Mouse (Mus musculus) embryonic facial prominence, embryonic 13.5 days (tissue): Measurements from ENCODE around the gene Arpc3. TPM values are rescaled to one million over a fixed set of nuclear protein-coding genes. Genes with fewer than 3 reads are reported as not detected.
"Not testable (repeated sequence)": the region's sequence is repeated elsewhere in the genome, so short reads cannot be mapped to it uniquely, and the experiment has no call there.

ENCODE experiments used
- ATAC-seq: fragments of 200-750 bp; cut with Nextera tagmentation; 2 replicates; pipeline ENCODE4 v1.8.0; 2017; ENCODE audit warnings: low read depth; ENCODE audit not compliant: insufficient number of reproducible peaks, insufficient read depth, low FRiP score, low TSS enrichment
- H3K27ac ChIP-seq: fragments of 300-500 bp; sonication (generic); 2 replicates; pipeline ENCODE4 v1.5.1; 2015; ENCODE audit warnings: moderate library complexity, mild to moderate bottlenecking, inconsistent platforms
- H3K27me3 ChIP-seq: fragments of 300-500 bp; sonication (generic); 2 replicates; pipeline ENCODE4 v1.6.1; 2015; ENCODE audit warnings: mild to moderate bottlenecking, inconsistent platforms
- H3K36me3 ChIP-seq: fragments of 300-500 bp; sonication (generic); 2 replicates; pipeline ENCODE4 v1.6.1; 2015; ENCODE audit warnings: mild to moderate bottlenecking, inconsistent platforms
- H3K4me1 ChIP-seq: fragments of 300-500 bp; sonication (generic); 2 replicates; pipeline ENCODE4 v1.6.1; 2015; ENCODE audit warnings: inconsistent platforms
- H3K4me2 ChIP-seq: fragments of 300-500 bp; sonication (generic); 2 replicates; pipeline ENCODE4 v1.6.1; 2015; ENCODE audit warnings: moderate library complexity, mild to moderate bottlenecking, inconsistent platforms
- H3K4me3 ChIP-seq: fragments of 300-500 bp; sonication (generic); 2 replicates; pipeline ENCODE4 v1.5.1; 2015; ENCODE audit warnings: mild to moderate bottlenecking, inconsistent platforms
- H3K9ac ChIP-seq: fragments of 300-500 bp; sonication (generic); 2 replicates; pipeline ENCODE4 v1.6.1; 2015; ENCODE audit warnings: mild to moderate bottlenecking, inconsistent platforms
- H3K9me3 ChIP-seq: fragments of 300-500 bp; sonication (generic); 2 replicates; pipeline ENCODE4 v1.6.1; 2016; ENCODE audit warnings: inconsistent platforms
- WGBS: fragments of 180-500 bp; shearing (Covaris S2); methylation state at CpG from one replicate; pipeline ENCODE4 v1.1.7; 2015; ENCODE audit warnings: mixed read lengths; 5-methylcytosine and 5-hydroxymethylcytosine counted together
- polyA plus RNA-seq: library from polyadenylated mRNA; unstranded; fragments of >200 nt; fragmentation: Nextera tagmentation; extraction: Ambion mirVana; gene quantifications from 2 replicates; pipeline ENCODE4 v1.2.1, GENCODE M21; 2015

Arpc3 gene
- polyA plus RNA-seq, 1 experiment from 2014 or later, result 109 TPM

DNA sequence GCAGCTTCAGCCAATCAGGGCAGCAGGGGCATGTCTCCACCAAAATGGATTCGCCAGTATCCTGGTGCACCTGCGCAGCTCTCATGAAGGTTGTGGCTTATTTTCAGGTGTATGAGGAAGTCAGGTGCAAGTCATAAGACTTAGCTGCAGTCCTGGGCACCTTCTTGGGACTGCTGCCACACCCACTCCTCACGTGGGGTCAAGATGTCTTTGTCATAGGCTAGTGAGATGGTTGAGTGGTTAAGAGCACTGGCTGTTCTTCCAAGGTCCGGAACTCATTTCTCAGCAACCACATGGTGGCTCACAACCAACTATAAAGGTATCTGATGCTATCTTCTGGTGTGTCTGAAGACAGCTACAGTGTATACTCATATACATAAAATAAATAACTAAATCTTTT is 29.0 kb downstream of the Arpc3 start:
- not testable (repeated sequence) for H3K9ac ChIP-seq, H3K36me3 ChIP-seq, H3K9me3 ChIP-seq, H3K27me3 ChIP-seq, H3K4me3 ChIP-seq, H3K27ac ChIP-seq, ATAC-seq, H3K4me2 ChIP-seq
- 61% methylated on average over 4 of the region's 4 CpGs for WGBS
- peaks cover 12% of the 10 kb centered on the region for H3K4me1 ChIP-seq

- H3K4me2 ChIP-seq, result peak within 1 kb of the TSS; percentile 92
- 21% methylated on average over 17 of the region's 17 CpGs for WGBS
- no peaks in the 10 kb centered on the region for H3K27me3 ChIP-seq
- no peaks in the 10 kb centered on the region for H3K9me3 ChIP-seq
- no peak for ATAC-seq
- peaks cover 5% of the 10 kb centered on the region; the same call in 1 of the 2 replicates for H3K36me3 ChIP-seq
- peak within 1 kb of the TSS; percentile 94 for H3K27ac ChIP-seq
- peaks cover 12% of the 10 kb centered on the region for H3K4me1 ChIP-seq
- peak within 1 kb of the TSS; percentile 98 for H3K9ac ChIP-seq
- H3K4me3 ChIP-seq, result peak within 1 kb of the TSS; percentile 96
These were observed 29.8 kb downstream of the Arpc3 start, which contains the start of gene Anapc7 for GRCm38 (mm10) chr5:122421271-122422068. Gene Anapc7, plus strand, starts transcription at chr5:122421693.

GRCm38 (mm10) chr5:122422071-122422964 is 30.6 kb downstream of the Arpc3 start:
- peak overlapping the region; percentile 96 for H3K4me3 ChIP-seq
- peaks cover 9% of the 10 kb centered on the region; the same call in 1 of the 2 replicates for H3K36me3 ChIP-seq
- no peaks in the 10 kb centered on the region for H3K27me3 ChIP-seq
- peaks cover 12% of the 10 kb centered on the region for H3K4me1 ChIP-seq
- peak overlapping the region; percentile 94 for H3K27ac ChIP-seq
- peak overlapping the region; percentile 98 for H3K9ac ChIP-seq
- peak; percentile 75; the same call in 1 of the 2 replicates for ATAC-seq
- H3K9me3 ChIP-seq, result no peaks in the 10 kb centered on the region
- H3K4me2 ChIP-seq, result peak overlapping the region; percentile 92
- under 1% methylated on average over 73 of the region's 73 CpGs for WGBS

GRCm38 (mm10) chr5:122423083-122423482 is 31.4 kb downstream of the Arpc3 start:
- ATAC-seq, result no peak
- Histone ChIP-seq H3K4me1 (peaks cover 12% of the 10 kb centered on the region), H3K36me3 (peaks cover 14% of the 10 kb centered on the region), H3K4me2 (peak overlapping the region; percentile 92), H3K9ac (peak overlapping the region; percentile 98), H3K27me3 (no peaks in the 10 kb centered on the region), H3K4me3 (peak overlapping the region; percentile 96), H3K9me3 (no peaks in the 10 kb centered on the region), H3K27ac (peak overlapping the region; percentile 94; the same call in 1 of the 2 replicates)
- 28% methylated on average over 15 of the region's 15 CpGs for WGBS

DNA sequence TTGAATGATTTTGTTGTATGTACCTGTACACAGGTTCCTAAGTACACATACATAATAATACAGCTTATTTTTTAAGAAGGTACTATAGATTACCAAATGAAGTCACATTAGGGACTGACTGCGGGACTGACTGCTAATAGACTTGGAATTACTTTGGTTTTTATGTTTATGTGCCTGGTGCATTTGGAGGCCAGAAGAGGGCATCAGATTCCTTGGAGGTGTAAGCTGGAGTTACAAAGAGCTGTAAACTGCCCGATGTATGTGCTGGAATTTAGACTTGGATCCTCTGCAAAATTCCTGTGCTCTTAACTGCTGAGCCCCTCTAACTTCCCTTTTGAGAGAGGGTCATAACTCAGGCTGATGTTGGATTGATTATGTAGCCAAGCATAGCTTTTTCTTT is 33.9 kb downstream of the Arpc3 start:
- Histone ChIP-seq H3K4me3 (no peak overlapping the region), H3K27ac (no peak overlapping the region), H3K36me3 (peaks cover 38% of the 10 kb centered on the region), H3K4me2 (no peak overlapping the region), H3K9ac (no peak overlapping the region), H3K9me3 (no peaks in the 10 kb centered on the region), H3K27me3 (no peaks in the 10 kb centered on the region), H3K4me1 (peaks cover 12% of the 10 kb centered on the region)
- 84% methylated on average over 2 of the region's 2 CpGs for WGBS
- no peak for ATAC-seq

DNA sequence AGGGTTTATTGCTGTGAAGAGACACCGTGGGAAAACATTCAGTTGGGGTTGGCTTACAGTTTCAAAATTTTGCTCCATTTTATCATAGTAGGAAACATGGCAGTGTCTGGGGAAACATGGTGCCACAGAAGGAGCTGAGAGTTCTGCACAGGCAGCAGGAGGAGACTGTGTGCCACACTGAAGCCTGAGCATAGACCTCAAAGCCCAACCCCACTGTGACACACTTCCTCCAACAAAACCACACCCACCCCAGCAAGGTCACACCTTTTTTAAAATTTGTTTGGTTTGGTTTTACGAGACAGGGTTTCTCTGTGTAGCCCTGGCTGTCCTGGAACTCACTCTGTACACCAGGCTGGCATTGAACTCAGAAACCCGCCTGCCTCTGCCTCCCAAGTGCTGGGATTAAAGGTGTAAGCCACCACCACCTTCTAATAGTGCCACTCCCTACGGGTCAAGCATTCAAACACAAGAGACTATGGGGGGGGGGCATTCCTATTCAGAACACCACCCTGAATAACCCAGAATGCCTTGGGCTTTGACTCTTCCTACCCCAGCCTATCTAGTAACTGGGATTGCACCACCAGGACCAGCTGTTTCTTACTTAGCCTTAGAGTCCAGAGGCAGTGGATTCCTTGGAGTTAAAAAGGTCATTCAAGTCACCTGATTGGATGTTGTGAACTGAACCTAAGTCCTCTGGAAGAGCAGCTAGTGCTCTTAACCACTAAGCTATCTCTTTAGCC is 38.5 kb downstream of the Arpc3 start:
- Histone ChIP-seq H3K4me3 (no peak overlapping the region), H3K9me3 (no peaks in the 10 kb centered on the region), H3K4me1 (no peaks in the 10 kb centered on the region), H3K27me3 (no peaks in the 10 kb centered on the region), H3K4me2 (no peak overlapping the region), H3K36me3 (peaks cover 82% of the 10 kb centered on the region), H3K9ac (no peak overlapping the region), H3K27ac (no peak overlapping the region)
- WGBS, result 93% methylated on average over 4 of the region's 4 CpGs
- no peak for ATAC-seq

DNA sequence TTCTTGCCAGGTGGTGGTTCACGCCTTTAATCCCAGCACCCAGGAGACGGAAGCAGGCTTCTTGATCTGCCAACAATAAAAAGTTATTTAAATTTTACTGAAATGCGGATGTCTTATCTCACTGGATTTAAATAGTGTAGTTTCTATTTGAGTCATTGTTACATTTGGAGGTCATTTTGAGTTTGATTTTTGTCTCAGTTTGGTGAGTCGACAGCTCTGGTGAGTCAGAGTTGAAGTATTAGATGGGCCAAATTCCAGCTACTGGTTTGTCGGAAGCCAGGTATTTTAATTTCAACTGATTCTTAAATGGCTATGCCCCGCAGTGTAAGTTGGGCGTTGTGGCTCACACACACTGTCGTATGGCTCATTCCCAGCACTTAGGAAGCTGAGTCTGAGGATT is 39.5 kb downstream of the Arpc3 start:
- Histone ChIP-seq H3K4me3 (no peak overlapping the region), H3K27ac (no peak overlapping the region), H3K9me3 (no peaks in the 10 kb centered on the region), H3K36me3 (peaks cover 87% of the 10 kb centered on the region), H3K9ac (no peak overlapping the region), H3K4me1 (no peaks in the 10 kb centered on the region), H3K4me2 (no peak overlapping the region), H3K27me3 (no peaks in the 10 kb centered on the region)
- ATAC-seq, result no peak
- WGBS, result 96% methylated on average over 8 of the region's 8 CpGs

- 83% methylated on average over 4 of the region's 4 CpGs for WGBS
- Histone ChIP-seq H3K4me1 (no peaks in the 10 kb centered on the region), H3K36me3 (peaks cover 96% of the 10 kb centered on the region), H3K9me3 (no peaks in the 10 kb centered on the region), H3K9ac (no peak overlapping the region), H3K4me2 (no peak overlapping the region), H3K27ac (no peak overlapping the region), H3K27me3 (no peaks in the 10 kb centered on the region), H3K4me3 (no peak overlapping the region)
- ATAC-seq, result no peak
These were observed 42.9 kb downstream of the Arpc3 start for GRCm38 (mm10) chr5:122434541-122434940.

- no peaks in the 10 kb centered on the region for H3K9me3 ChIP-seq
- no peaks in the 10 kb centered on the region for H3K4me1 ChIP-seq
- no peak overlapping the region for H3K27ac ChIP-seq
- no peaks in the 10 kb centered on the region for H3K27me3 ChIP-seq
- peaks cover 99% of the 10 kb centered on the region for H3K36me3 ChIP-seq
- no peak overlapping the region for H3K9ac ChIP-seq
- H3K4me3 ChIP-seq, result no peak overlapping the region
- no peak for ATAC-seq
- no peak overlapping the region for H3K4me2 ChIP-seq
- 89% methylated on average over 19 of the region's 19 CpGs for WGBS
These were observed 47.9 kb downstream of the Arpc3 start for GRCm38 (mm10) chr5:122439400-122440094.

DNA sequence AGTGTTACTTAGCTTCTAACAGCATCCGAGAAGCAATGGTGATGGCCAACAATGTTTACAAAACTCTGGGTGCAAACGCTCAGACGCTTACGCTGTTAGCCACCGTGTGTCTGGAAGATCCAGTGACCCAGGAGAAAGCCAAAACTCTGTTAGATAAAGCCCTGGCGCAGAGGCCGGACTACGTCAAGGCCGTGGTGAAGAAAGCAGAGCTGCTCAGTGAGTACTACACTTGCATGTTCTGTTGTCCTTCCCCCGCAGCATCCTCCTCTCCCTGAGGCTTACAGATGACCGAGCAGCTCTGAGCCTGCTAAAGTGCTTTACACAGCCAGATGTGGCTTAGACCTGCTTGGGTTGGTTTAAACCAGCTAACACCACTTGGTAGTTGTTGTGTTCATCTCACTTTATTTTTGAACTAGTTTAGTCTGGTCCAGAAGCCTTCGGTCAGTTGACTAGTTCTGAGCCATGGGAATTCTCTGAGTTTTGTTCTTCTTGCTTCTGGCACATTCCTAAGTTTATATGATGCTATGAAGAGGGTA is 48.5 kb downstream of the Arpc3 start:
- ATAC-seq, result no peak
- 94% methylated on average over 12 of the region's 12 CpGs for WGBS
- Histone ChIP-seq H3K27ac (no peak overlapping the region), H3K9ac (no peak overlapping the region), H3K4me2 (no peak overlapping the region), H3K4me1 (no peaks in the 10 kb centered on the region), H3K36me3 (peaks cover 99% of the 10 kb centered on the region), H3K27me3 (no peaks in the 10 kb centered on the region), H3K9me3 (no peaks in the 10 kb centered on the region), H3K4me3 (no peak overlapping the region)
